Mouse (Mus musculus) layer of hippocampus, postnatal 14 days (tissue): Measurements from ENCODE around the gene Tas2r139. TPM values are rescaled to one million over a fixed set of nuclear protein-coding genes. Genes with fewer than 3 reads are reported as not detected.
A peak's percentile ranks its signal among the peaks of the same experiment; 100 is the strongest.
"Not testable (repeated sequence)": the region's sequence is repeated elsewhere in the genome, so short reads cannot be mapped to it uniquely, and the experiment has no call there.

Source experiments
- DNase-seq, 2 experiments: peaks; one replicate each; pipeline ENCODE4 v3.0.0; 2021 to 2022; ENCODE audit warnings: low spot score in 2 of 2, mixed read lengths in 1 of 2
- long read RNA-seq, 2 experiments: library from polyadenylated mRNA; stranded (forward); transcript quantifications; one replicate each; pipeline ENCODE4 v2.0.0; 2021
- total RNA-seq, 2 experiments: library from RNA; stranded (reverse); gene quantifications; 2 replicates each; pipeline ENCODE4 v1.2.3; 2021

The Tas2r139 gene
- total RNA-seq = not detected
- long read RNA-seq, experiment 1 = 0 reads
- long read RNA-seq, experiment 2 = 0 reads

DNA sequence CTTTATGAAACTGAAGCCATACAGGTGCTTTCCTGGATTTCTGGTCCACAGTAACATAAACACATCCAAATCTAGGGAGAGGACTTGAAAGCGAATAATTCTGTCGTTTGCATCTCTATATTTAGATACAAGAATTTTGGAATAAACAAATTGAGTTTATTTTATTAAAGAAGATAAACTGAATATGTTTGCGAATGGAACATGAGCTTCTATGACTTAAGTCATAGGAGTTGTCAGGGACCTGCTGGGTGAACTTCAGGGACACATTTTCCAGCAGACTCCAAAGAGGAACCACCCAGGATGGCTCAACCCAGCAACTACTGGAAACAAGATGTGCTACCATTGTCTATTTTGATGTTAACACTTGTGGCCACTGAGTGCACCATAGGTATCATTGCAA, at the start of gene Tas2r139:
TSS of gene Tas2r139 (plus strand) at position 301 of the 400 bp plus-strand sequence.
- no peak for DNase-seq

DNA sequence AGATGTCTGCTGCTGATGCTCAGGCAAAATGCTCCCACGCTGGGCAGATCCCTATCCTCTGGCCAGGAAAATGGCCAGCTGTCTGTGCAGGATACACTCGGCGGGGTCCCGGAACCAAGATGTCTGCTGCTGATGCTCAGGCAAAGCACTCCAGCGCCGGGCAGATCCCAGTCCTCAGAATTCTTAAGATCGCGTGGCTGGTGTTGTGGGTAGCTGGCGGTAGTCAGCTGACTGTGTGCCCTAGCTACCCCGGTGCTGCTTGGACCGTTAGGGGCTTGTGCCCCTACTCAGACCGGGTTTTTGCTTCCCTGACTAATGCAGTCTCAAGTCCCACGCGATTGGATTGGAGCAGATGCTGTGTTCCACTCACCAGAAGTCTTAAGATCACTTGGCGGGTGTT, 10.4 kb downstream of the Tas2r139 start:
- not testable (repeated sequence) for DNase-seq

DNA sequence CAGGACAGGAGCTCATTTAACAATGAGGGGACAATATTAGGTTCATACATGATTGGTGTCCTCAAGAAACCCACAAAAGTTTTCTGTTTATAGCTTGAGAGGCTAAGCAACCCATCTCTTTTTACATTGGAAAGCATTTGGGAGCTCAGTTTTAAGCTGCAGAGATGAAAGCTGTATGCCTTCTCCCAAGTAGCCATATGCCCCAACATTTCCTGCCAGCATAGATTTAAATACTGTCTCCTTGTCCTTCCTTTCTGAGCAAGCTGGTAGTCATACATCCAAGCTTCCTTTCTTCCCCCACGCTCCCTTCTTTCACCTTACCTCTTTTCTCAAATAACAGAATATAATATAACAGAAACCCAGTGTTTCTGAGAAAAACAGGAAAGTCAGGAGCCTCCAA, 41.7 kb downstream of the Tas2r139 start:
- DNase-seq = peak in 1 of 2 experiments; percentile 7

DNA sequence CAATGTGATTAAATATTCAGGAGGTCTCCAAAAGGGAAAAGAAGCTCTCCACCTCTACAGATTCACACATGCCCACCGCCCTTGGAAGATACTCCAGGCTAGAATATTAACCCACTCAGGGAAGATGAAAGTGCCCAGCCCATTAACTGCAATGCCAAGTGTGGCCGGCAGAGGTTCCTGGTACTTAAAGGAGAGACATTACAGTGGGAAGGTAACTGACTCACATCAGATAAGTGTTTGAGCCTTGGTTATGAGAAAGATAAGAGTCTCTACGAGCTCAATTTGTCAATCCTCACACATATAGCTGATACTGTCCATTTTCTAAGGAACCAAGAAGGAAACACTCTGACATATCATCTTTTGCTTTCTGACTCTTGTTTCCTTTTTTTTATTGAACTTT, 45.5 kb downstream of the Tas2r139 start:
- DNase-seq = no peak

Other genes with a start within 250 kb of the Tas2r139 start
- not detected for gene Sval1, start 189.3 kb upstream of the Tas2r139 start, total RNA-seq
- gene Sval3, start 172.8 kb upstream of the Tas2r139 start, total RNA-seq = not detected
- not detected for gene Sva, start 102.5 kb upstream of the Tas2r139 start, total RNA-seq
- gene Tas2r144, start 74.4 kb downstream of the Tas2r139 start, total RNA-seq = not detected
- 1 to 10 TPM; 8.6 to 8.9 TPM for gene Gstk1, start 105.0 kb downstream of the Tas2r139 start, total RNA-seq
- not detected for gene Tmem139, start 121.0 kb downstream of the Tas2r139 start, total RNA-seq
- 10 to 100 TPM; 19.2 to 20.8 TPM for gene Casp2, start 124.0 kb downstream of the Tas2r139 start, total RNA-seq
- 1 to 10 TPM; 2.7 to 3.7 TPM for gene Clcn1, start 145.7 kb downstream of the Tas2r139 start, total RNA-seq
- 10 to 100 TPM; 76.4 to 77.5 TPM for gene Fam131b, start 183.7 kb downstream of the Tas2r139 start, total RNA-seq
- gene Zyx, start 208.7 kb downstream of the Tas2r139 start, total RNA-seq = 10 to 100 TPM; 59.4 to 60.1 TPM
- under 1 TPM; 0.57 to 0.71 TPM for gene Epha1, start 232.3 kb downstream of the Tas2r139 start, total RNA-seq